Mouse (Mus musculus) embryonic facial prominence, embryonic 11.5 days (tissue): ENCODE measurements at regions not wholly inside any gene's neighbourhood (a gene's known extent, or its start where the extent isn't known, plus 50 kb on each side); places are given as distances from the start of the nearest gene placed in this dataset.

Source experiments
- ATAC-seq: fragments of 200-750 bp; cut with Nextera tagmentation; replicated peaks from 2 replicates; pipeline ENCODE4 v1.8.0; 2017; ENCODE audit warnings: low read depth; ENCODE audit not compliant: insufficient number of reproducible peaks, low FRiP score, low TSS enrichment
- DNase-seq: peaks from one replicate; pipeline ENCODE4 v3.0.0-alpha.2; 2015; ENCODE audit warnings: low spot score
- H3K27ac ChIP-seq: fragments of 300-500 bp; sonication (generic); replicated peaks from 2 replicates; pipeline ENCODE4 v1.5.1; 2014; ENCODE audit warnings: mild to moderate bottlenecking, low read depth, low read length, control low read depth
- H3K27me3 ChIP-seq: fragments of 300-500 bp; sonication (generic); 2 replicates; pipeline ENCODE4 v1.6.1; 2014; ENCODE audit warnings: mild to moderate bottlenecking, low read length, moderate library complexity, mixed read lengths; ENCODE audit not compliant: control insufficient read depth, insufficient read depth
- H3K36me3 ChIP-seq: fragments of 300-500 bp; sonication (generic); replicated peaks from 2 replicates; pipeline ENCODE4 v1.6.1; 2014; ENCODE audit warnings: low read depth, mild to moderate bottlenecking, low read length, moderate library complexity, mixed read lengths; ENCODE audit not compliant: control insufficient read depth, insufficient read depth
- H3K4me1 ChIP-seq: fragments of 300-500 bp; sonication (generic); 2 replicates; pipeline ENCODE4 v1.6.1; 2014; ENCODE audit warnings: low read length, mixed read lengths; ENCODE audit not compliant: control insufficient read depth, insufficient read depth
- H3K4me2 ChIP-seq: fragments of 300-500 bp; sonication (generic); 2 replicates; pipeline ENCODE4 v1.6.1; 2014; ENCODE audit warnings: low read depth, mild to moderate bottlenecking, control low read depth, low read length, moderate library complexity
- H3K4me3 ChIP-seq: fragments of 300-500 bp; sonication (generic); 2 replicates; pipeline ENCODE4 v1.5.1; 2014; ENCODE audit warnings: low read depth, low read length, control low read depth
- H3K9ac ChIP-seq: fragments of 300-500 bp; sonication (generic); replicated peaks from 2 replicates; pipeline ENCODE4 v1.6.1; 2014; ENCODE audit warnings: mild to moderate bottlenecking, control low read depth, low read length
- H3K9me3 ChIP-seq: fragments of 300-500 bp; sonication (generic); replicated peaks from 2 replicates; pipeline ENCODE4 v1.6.1; 2016; ENCODE audit warnings: mild to moderate bottlenecking, low read length, inconsistent platforms, mixed read lengths; ENCODE audit not compliant: control insufficient read depth
- WGBS: fragments of 180-500 bp; shearing (Covaris S2); extraction: QIAGEN DNeasy Blood & Tissue Kit; methylation state at CpG from one replicate; pipeline ENCODE4 v1.1.7; 2014; 5-methylcytosine and 5-hydroxymethylcytosine counted together

GRCm38 (mm10) chr3:41495893-41496292 lies 59.6 kb upstream of the Jade1 start:
- H3K4me1 ChIP-seq: no peaks in the 10 kb centered on the region
- ATAC-seq (no peak), DNase-seq (no peak)
- H3K27me3 ChIP-seq: no peaks in the 10 kb centered on the region
- H3K27ac ChIP-seq: no peak overlapping the region
- 58% methylated on average over 3 of the region's 3 CpGs for WGBS
- no peaks in the 10 kb centered on the region for H3K36me3 ChIP-seq
- H3K9ac ChIP-seq: no peak overlapping the region
- no peak overlapping the region for H3K4me3 ChIP-seq
- H3K4me2 ChIP-seq: no peak overlapping the region
- H3K9me3 ChIP-seq: no peaks in the 10 kb centered on the region

GRCm38 (mm10) chr3:41495097-41495496 lies 60.4 kb upstream of the Jade1 start:
- H3K4me1 ChIP-seq: no peaks in the 10 kb centered on the region
- no peak for DNase-seq
- no peak overlapping the region for H3K4me2 ChIP-seq
- 82% methylated on average over 5 of the region's 5 CpGs for WGBS
- no peak overlapping the region for H3K9ac ChIP-seq
- ATAC-seq: no peak
- H3K27ac ChIP-seq: no peak overlapping the region
- no peaks in the 10 kb centered on the region for H3K36me3 ChIP-seq
- no peaks in the 10 kb centered on the region for H3K9me3 ChIP-seq
- H3K27me3 ChIP-seq: no peaks in the 10 kb centered on the region
- H3K4me3 ChIP-seq: no peak overlapping the region

DNA sequence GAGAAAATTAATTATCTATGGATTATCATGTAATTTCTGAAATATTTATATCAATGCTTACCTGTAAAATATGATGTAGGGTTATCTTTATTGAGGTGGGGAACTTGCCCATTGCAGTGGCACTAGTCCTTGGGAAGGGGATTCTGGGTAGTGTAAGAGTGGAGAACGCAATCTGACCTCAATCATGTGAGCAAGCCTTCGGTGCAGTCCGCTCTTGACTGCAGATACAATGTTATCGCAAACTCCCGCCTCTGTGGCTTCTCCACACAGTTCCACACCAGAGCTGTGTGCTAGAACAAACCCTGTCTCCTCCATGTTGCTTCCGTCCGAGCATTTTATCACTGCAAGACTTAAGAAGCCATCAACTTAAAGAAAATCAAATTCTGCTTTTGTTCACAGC lies 62.1 kb upstream of the Jade1 start:
- no peaks in the 10 kb centered on the region for H3K4me1 ChIP-seq
- H3K9ac ChIP-seq: no peak overlapping the region
- no peak overlapping the region for H3K27ac ChIP-seq
- 92% methylated on average over 7 of the region's 7 CpGs for WGBS
- H3K4me2 ChIP-seq: no peak overlapping the region
- no peak for DNase-seq
- H3K27me3 ChIP-seq: no peaks in the 10 kb centered on the region
- no peak for ATAC-seq
- H3K4me3 ChIP-seq: no peak overlapping the region
- no peaks in the 10 kb centered on the region for H3K36me3 ChIP-seq
- H3K9me3 ChIP-seq: no peaks in the 10 kb centered on the region

GRCm38 (mm10) chr3:41492727-41493392 lies 62.7 kb upstream of the Jade1 start:
- ATAC-seq (no peak), DNase-seq (no peak)
- no peaks in the 10 kb centered on the region for H3K27me3 ChIP-seq
- H3K9me3 ChIP-seq: no peaks in the 10 kb centered on the region
- H3K4me3 ChIP-seq: no peak overlapping the region
- 85% methylated on average over 13 of the region's 13 CpGs for WGBS
- H3K4me2 ChIP-seq: no peak overlapping the region
- H3K36me3 ChIP-seq: no peaks in the 10 kb centered on the region
- no peak overlapping the region for H3K9ac ChIP-seq
- H3K27ac ChIP-seq: no peak overlapping the region
- H3K4me1 ChIP-seq: no peaks in the 10 kb centered on the region

- no peak for DNase-seq
- Histone ChIP-seq H3K4me2 (no peak overlapping the region), H3K27me3 (no peaks in the 10 kb centered on the region), H3K4me3 (no peak overlapping the region), H3K27ac (no peak overlapping the region), H3K36me3 (no peaks in the 10 kb centered on the region), H3K9me3 (no peaks in the 10 kb centered on the region), H3K4me1 (no peaks in the 10 kb centered on the region), H3K9ac (no peak overlapping the region)
- no peak for ATAC-seq
- 90% methylated on average over 3 of the region's 3 CpGs for WGBS
These were observed 63.4 kb upstream of the Jade1 start for GRCm38 (mm10) chr3:41492031-41492726.

GRCm38 (mm10) chr3:41491185-41491584 lies 64.3 kb upstream of the Jade1 start:
- 94% methylated on average over 4 of the region's 4 CpGs for WGBS
- H3K4me1 ChIP-seq: no peaks in the 10 kb centered on the region
- DNase-seq (no peak), ATAC-seq (no peak)
- H3K27me3 ChIP-seq: no peaks in the 10 kb centered on the region
- no peak overlapping the region for H3K9ac ChIP-seq
- H3K4me3 ChIP-seq: no peak overlapping the region
- H3K36me3 ChIP-seq: no peaks in the 10 kb centered on the region
- no peak overlapping the region for H3K27ac ChIP-seq
- no peaks in the 10 kb centered on the region for H3K9me3 ChIP-seq
- no peak overlapping the region for H3K4me2 ChIP-seq

- Histone ChIP-seq H3K9ac (no peak overlapping the region), H3K27ac (no peak overlapping the region), H3K4me2 (no peak overlapping the region), H3K27me3 (no peaks in the 10 kb centered on the region), H3K4me3 (no peak overlapping the region), H3K4me1 (no peaks in the 10 kb centered on the region), H3K9me3 (no peaks in the 10 kb centered on the region), H3K36me3 (no peaks in the 10 kb centered on the region)
- DNase-seq (no peak), ATAC-seq (no peak)
These were observed 65.5 kb upstream of the Jade1 start for GRCm38 (mm10) chr3:41489998-41490397.

GRCm38 (mm10) chr3:41489571-41489970 lies 66.0 kb upstream of the Jade1 start:
- H3K9ac ChIP-seq: no peak overlapping the region
- ATAC-seq: no peak
- H3K27me3 ChIP-seq: no peaks in the 10 kb centered on the region
- no peak overlapping the region for H3K4me2 ChIP-seq
- 71% methylated on average over 3 of the region's 3 CpGs for WGBS
- no peaks in the 10 kb centered on the region for H3K4me1 ChIP-seq
- DNase-seq: no peak
- H3K4me3 ChIP-seq: no peak overlapping the region
- H3K9me3 ChIP-seq: no peaks in the 10 kb centered on the region
- H3K27ac ChIP-seq: no peak overlapping the region
- no peaks in the 10 kb centered on the region for H3K36me3 ChIP-seq
